Mouse (Mus musculus): ENCODE results near the gene Mettl7a3. TPM values are rescaled to one million over a fixed set of nuclear protein-coding genes. Genes with fewer than 3 reads are reported as not detected.
"Not testable (repeated sequence)": the region's sequence is repeated elsewhere in the genome, so short reads cannot be mapped to it uniquely, and the experiment has no call there.

Mettl7a3 gene
- polyA plus RNA-seq, 1 experiment from 2014 or later = not detected

GRCm38 (mm10) chr15:100337328-100337727, 2.6 kb downstream of the Mettl7a3 start:
- ATAC-seq (ENCODE audit: insufficient number of reproducible peaks, low FRiP score, low TSS enrichment, low read depth); H3K27ac ChIP-seq (replicated peaks; ENCODE audit: low read depth, low read length); H3K9ac ChIP-seq (ENCODE audit: low read length); H3K4me2 ChIP-seq (ENCODE audit: low read depth, severe bottlenecking); H3K4me1 ChIP-seq (ENCODE audit: control insufficient read depth, insufficient read depth, low read length); H3K27me3 ChIP-seq (ENCODE audit: control insufficient read depth, insufficient read depth, low read length); H3K9me3 ChIP-seq (ENCODE audit: control insufficient read depth, low read length); H3K36me3 ChIP-seq (ENCODE audit: control insufficient read depth, insufficient read depth, low read length); DNase-seq (ENCODE audit: low spot score); H3K4me3 ChIP-seq (ENCODE audit: low read depth, low read length): not testable (repeated sequence)

DNA sequence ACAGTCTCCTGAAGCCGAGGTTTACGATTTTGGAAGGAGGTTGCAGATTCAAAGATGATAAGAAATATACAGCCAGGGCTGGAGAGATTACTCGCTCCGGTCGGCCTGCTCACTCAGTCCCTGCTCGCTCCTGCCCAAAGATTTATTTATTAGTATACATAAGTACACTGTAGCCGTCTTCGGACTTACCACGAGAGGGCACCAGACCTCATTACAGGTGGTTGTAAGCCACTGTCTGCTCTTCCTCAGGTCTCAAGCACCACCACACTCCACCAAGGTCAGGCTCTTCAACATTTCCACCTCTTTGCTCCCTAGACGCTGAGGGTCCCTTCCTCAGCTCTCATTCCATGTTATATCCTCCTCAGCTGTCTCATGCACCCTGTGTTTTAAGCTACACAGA, 3.1 kb downstream of the Mettl7a3 start:
- not testable (repeated sequence) for ATAC-seq (ENCODE audit: insufficient number of reproducible peaks, low FRiP score, low TSS enrichment, low read depth); H3K9ac ChIP-seq (ENCODE audit: low read length); H3K4me1 ChIP-seq (ENCODE audit: control insufficient read depth, insufficient read depth, low read length); H3K4me3 ChIP-seq (ENCODE audit: low read depth, low read length); H3K27ac ChIP-seq (replicated peaks; ENCODE audit: low read depth, low read length); H3K4me2 ChIP-seq (ENCODE audit: low read depth, severe bottlenecking); H3K9me3 ChIP-seq (ENCODE audit: control insufficient read depth, low read length); H3K36me3 ChIP-seq (ENCODE audit: control insufficient read depth, insufficient read depth, low read length); H3K27me3 ChIP-seq (ENCODE audit: control insufficient read depth, insufficient read depth, low read length)
- DNase-seq (ENCODE audit: low spot score) = peak; percentile 46
- 25% methylated on average over 7 of the region's 10 CpGs for WGBS

DNA sequence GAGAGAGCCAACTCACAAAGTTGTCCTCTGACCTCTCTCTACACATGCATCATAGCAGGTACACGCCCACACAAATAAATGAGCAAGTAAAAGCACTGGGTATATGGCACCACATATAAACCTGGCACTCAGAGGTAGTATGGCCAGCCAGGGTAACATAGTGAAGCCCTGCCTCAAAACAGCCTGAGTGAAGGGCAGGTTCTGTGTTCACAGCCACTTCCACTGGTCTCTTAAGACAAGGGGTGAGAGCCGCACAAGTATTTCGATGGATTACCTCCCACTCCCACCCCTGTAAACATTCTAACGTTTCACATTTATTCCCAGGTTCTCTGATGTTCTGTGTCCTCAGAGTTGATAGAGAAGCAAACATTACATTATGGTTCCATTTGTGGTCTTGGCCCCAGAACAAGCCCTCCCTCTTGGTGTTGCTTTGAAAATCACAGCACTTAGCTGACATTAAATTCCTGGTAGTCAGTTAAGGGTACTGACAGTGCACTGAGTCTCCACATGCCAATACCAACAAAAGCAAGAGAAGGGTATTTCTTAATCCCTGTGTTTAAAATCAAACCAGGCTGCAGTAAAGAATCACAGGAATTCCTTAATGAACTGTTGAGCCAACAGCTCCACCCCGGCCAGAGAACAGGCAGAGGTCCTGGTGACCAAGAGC, 6.7 kb downstream of the Mettl7a3 start:
- not testable (repeated sequence) for H3K9me3 ChIP-seq (ENCODE audit: control insufficient read depth, low read length); H3K4me3 ChIP-seq (ENCODE audit: low read depth, low read length); H3K4me2 ChIP-seq (ENCODE audit: low read depth, severe bottlenecking); DNase-seq (ENCODE audit: low spot score); H3K27me3 ChIP-seq (ENCODE audit: control insufficient read depth, insufficient read depth, low read length); ATAC-seq (ENCODE audit: insufficient number of reproducible peaks, low FRiP score, low TSS enrichment, low read depth); H3K36me3 ChIP-seq (ENCODE audit: control insufficient read depth, insufficient read depth, low read length); H3K27ac ChIP-seq (replicated peaks; ENCODE audit: low read depth, low read length); H3K9ac ChIP-seq (ENCODE audit: low read length); H3K4me1 ChIP-seq (ENCODE audit: control insufficient read depth, insufficient read depth, low read length)
- WGBS = 70% methylated on average over 4 of the region's 5 CpGs

GRCm38 (mm10) chr15:100345484-100345883, 10.8 kb downstream of the Mettl7a3 start:
- no peak for DNase-seq (ENCODE audit: low spot score)
- H3K9me3 ChIP-seq (ENCODE audit: control insufficient read depth, low read length) = no peaks in the 10 kb centered on the region
- H3K4me2 ChIP-seq (ENCODE audit: low read depth, severe bottlenecking) = no peak overlapping the region
- H3K9ac ChIP-seq (ENCODE audit: low read length) = no peak overlapping the region
- H3K27me3 ChIP-seq (ENCODE audit: control insufficient read depth, insufficient read depth, low read length) = no peaks in the 10 kb centered on the region
- ATAC-seq (ENCODE audit: insufficient number of reproducible peaks, low FRiP score, low TSS enrichment, low read depth) = no peak
- H3K36me3 ChIP-seq (ENCODE audit: control insufficient read depth, insufficient read depth, low read length) = no peaks in the 10 kb centered on the region
- no peak overlapping the region for H3K4me3 ChIP-seq (ENCODE audit: low read depth, low read length)
- no peak overlapping the region for H3K27ac ChIP-seq (replicated peaks; ENCODE audit: low read depth, low read length)
- no peaks in the 10 kb centered on the region for H3K4me1 ChIP-seq (ENCODE audit: control insufficient read depth, insufficient read depth, low read length)

GRCm38 (mm10) chr15:100346761-100347160, 12.0 kb downstream of the Mettl7a3 start:
- no peaks in the 10 kb centered on the region for H3K36me3 ChIP-seq (ENCODE audit: control insufficient read depth, insufficient read depth, low read length)
- no peak overlapping the region for H3K4me2 ChIP-seq (ENCODE audit: low read depth, severe bottlenecking)
- 79% methylated on average over 14 of the region's 14 CpGs for WGBS
- H3K27me3 ChIP-seq (ENCODE audit: control insufficient read depth, insufficient read depth, low read length) = no peaks in the 10 kb centered on the region
- no peak overlapping the region; the same call in 1 of the 2 replicates for H3K27ac ChIP-seq (replicated peaks; ENCODE audit: low read depth, low read length)
- ATAC-seq (ENCODE audit: insufficient number of reproducible peaks, low FRiP score, low TSS enrichment, low read depth) (no peak), DNase-seq (ENCODE audit: low spot score) (no peak)
- no peaks in the 10 kb centered on the region for H3K4me1 ChIP-seq (ENCODE audit: control insufficient read depth, insufficient read depth, low read length)
- no peak overlapping the region for H3K4me3 ChIP-seq (ENCODE audit: low read depth, low read length)
- H3K9me3 ChIP-seq (ENCODE audit: control insufficient read depth, low read length) = no peaks in the 10 kb centered on the region
- no peak overlapping the region for H3K9ac ChIP-seq (ENCODE audit: low read length)

GRCm38 (mm10) chr15:100349496-100349895, 14.8 kb downstream of the Mettl7a3 start:
- Histone ChIP-seq H3K4me3 (ENCODE audit: low read depth, low read length) (no peak overlapping the region), H3K36me3 (ENCODE audit: control insufficient read depth, insufficient read depth, low read length) (no peaks in the 10 kb centered on the region), H3K27ac (replicated peaks; ENCODE audit: low read depth, low read length) (no peak overlapping the region), H3K4me2 (ENCODE audit: low read depth, severe bottlenecking) (no peak overlapping the region), H3K9me3 (ENCODE audit: control insufficient read depth, low read length) (no peaks in the 10 kb centered on the region), H3K4me1 (ENCODE audit: control insufficient read depth, insufficient read depth, low read length) (no peaks in the 10 kb centered on the region), H3K9ac (ENCODE audit: low read length) (no peak overlapping the region), H3K27me3 (ENCODE audit: control insufficient read depth, insufficient read depth, low read length) (no peaks in the 10 kb centered on the region)
- 36% methylated on average over 2 of the region's 2 CpGs for WGBS
- no peak for DNase-seq (ENCODE audit: low spot score)
- ATAC-seq (ENCODE audit: insufficient number of reproducible peaks, low FRiP score, low TSS enrichment, low read depth) = no peak

DNA sequence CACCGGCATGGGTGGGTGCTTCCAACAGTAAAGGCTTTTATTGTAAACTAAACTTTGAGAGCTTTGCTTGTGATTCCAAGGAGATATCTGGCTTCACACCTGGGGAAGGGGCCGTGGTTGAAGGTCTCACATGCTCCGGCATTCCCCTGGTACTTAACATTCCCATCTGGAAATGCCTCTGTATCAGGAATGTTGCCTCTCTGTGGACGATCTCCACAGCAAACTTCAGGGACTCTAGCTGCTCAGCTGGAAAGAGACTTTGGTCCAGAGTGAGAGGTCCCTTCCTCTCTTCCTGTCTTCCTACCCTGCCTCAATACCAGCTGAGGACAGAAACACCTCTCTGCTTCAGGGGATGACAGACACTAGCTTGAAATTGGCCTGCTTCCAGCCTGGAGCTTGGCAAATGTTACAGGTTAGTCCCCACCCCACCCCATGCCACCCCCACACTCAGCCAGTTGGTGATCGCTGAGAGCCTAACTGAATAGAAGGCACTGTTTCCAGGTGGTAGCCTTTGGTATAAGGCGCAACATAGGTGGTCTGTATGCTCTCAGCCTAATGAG, 16.9 kb downstream of the Mettl7a3 start:
- Histone ChIP-seq H3K36me3 (ENCODE audit: control insufficient read depth, insufficient read depth, low read length) (no peaks in the 10 kb centered on the region), H3K4me1 (ENCODE audit: control insufficient read depth, insufficient read depth, low read length) (no peaks in the 10 kb centered on the region), H3K9ac (ENCODE audit: low read length) (no peak overlapping the region), H3K27ac (replicated peaks; ENCODE audit: low read depth, low read length) (no peak overlapping the region), H3K4me2 (ENCODE audit: low read depth, severe bottlenecking) (no peak overlapping the region), H3K27me3 (ENCODE audit: control insufficient read depth, insufficient read depth, low read length) (no peaks in the 10 kb centered on the region), H3K9me3 (ENCODE audit: control insufficient read depth, low read length) (no peaks in the 10 kb centered on the region), H3K4me3 (ENCODE audit: low read depth, low read length) (no peak overlapping the region)
- ATAC-seq (ENCODE audit: insufficient number of reproducible peaks, low FRiP score, low TSS enrichment, low read depth) (no peak), DNase-seq (ENCODE audit: low spot score) (no peak)
- WGBS = 63% methylated on average over 6 of the region's 6 CpGs

DNA sequence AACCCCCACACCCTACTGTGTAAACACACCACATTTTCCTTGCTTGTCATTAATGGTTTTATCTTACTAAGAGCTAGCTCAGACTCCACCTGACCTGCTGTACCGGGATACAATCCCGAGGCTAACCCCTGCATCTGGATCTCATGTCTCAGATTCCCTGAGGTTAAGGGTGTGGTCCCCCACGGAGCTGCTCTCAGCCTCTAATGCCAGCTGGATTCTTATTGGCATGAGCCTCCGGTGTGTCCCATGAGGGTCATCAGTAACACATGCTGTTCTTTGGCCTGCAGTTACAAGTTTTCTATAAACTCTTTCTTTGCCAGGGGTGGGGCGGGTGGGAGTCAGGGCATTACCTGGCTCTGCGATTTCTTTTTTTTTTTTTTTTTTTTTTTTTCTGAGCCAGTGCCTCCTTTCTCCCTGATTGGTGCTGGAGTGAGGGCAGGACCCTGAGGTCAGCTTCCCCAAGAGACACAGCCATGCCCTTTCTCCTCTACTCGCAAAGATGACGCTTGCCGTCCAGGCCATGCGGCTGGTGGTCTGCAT, 18.1 kb downstream of the Mettl7a3 start, which contains the start of the genes Methig1 and Mettl7a2:
TSS of gene Methig1 (plus strand) at position 439 of the 540 bp plus-strand sequence.
TSS of gene Mettl7a2 (plus strand) at position 490 of the 540 bp plus-strand sequence.
- DNase-seq (ENCODE audit: low spot score) = no peak
- H3K9me3 ChIP-seq (ENCODE audit: control insufficient read depth, low read length) = no peaks in the 10 kb centered on the region
- no peaks in the 10 kb centered on the region for H3K36me3 ChIP-seq (ENCODE audit: control insufficient read depth, insufficient read depth, low read length)
- H3K27ac ChIP-seq (replicated peaks; ENCODE audit: low read depth, low read length) = no peak within 1 kb of the TSS
- no peak within 1 kb of the TSS for H3K9ac ChIP-seq (ENCODE audit: low read length)
- no peaks in the 10 kb centered on the region for H3K27me3 ChIP-seq (ENCODE audit: control insufficient read depth, insufficient read depth, low read length)
- 81% methylated on average over 10 of the region's 10 CpGs for WGBS
- ATAC-seq (ENCODE audit: insufficient number of reproducible peaks, low FRiP score, low TSS enrichment, low read depth) = no peak
- H3K4me1 ChIP-seq (ENCODE audit: control insufficient read depth, insufficient read depth, low read length) = no peaks in the 10 kb centered on the region
- no peak within 1 kb of the TSS for H3K4me2 ChIP-seq (ENCODE audit: low read depth, severe bottlenecking)
- no peak within 1 kb of the TSS for H3K4me3 ChIP-seq (ENCODE audit: low read depth, low read length)

Measured in limb, embryonic 11.5 days (tissue).